Mouse (Mus musculus): ENCODE measurements around the gene Slc22a4. TPM values are rescaled to one million over a fixed set of nuclear protein-coding genes. Genes with fewer than 3 reads are reported as not detected.
"Not testable (repeated sequence)": the region's sequence is repeated elsewhere in the genome, so short reads cannot be mapped to it uniquely, and the experiment has no call there.

Gene Slc22a4
- polyA plus RNA-seq, 1 experiment: 16.5 TPM

GRCm38 (mm10) chr11:54004734-54005133 is 23.2 kb downstream of the Slc22a4 start:
- no peak for DNase-seq (ENCODE audit: low read depth)

GRCm38 (mm10) chr11:54004221-54004620 is 23.7 kb downstream of the Slc22a4 start:
- no peak for DNase-seq (ENCODE audit: low read depth)

GRCm38 (mm10) chr11:54002761-54003717 is 24.9 kb downstream of the Slc22a4 start:
- DNase-seq (ENCODE audit: low read depth): not testable (repeated sequence)

GRCm38 (mm10) chr11:54002147-54002760 is 25.6 kb downstream of the Slc22a4 start:
- DNase-seq (ENCODE audit: low read depth): no peak

GRCm38 (mm10) chr11:53997661-53998060 is 30.2 kb downstream of the Slc22a4 start:
- no peak for DNase-seq (ENCODE audit: low read depth)

GRCm38 (mm10) chr11:53992264-53992663 is 35.6 kb downstream of the Slc22a4 start:
- no peak for DNase-seq (ENCODE audit: low read depth)

- DNase-seq (ENCODE audit: low read depth): no peak
Measured at GRCm38 (mm10) chr11:53989232-53989631, 38.7 kb downstream of the Slc22a4 start.

GRCm38 (mm10) chr11:53988081-53988480 is 39.8 kb downstream of the Slc22a4 start:
- no peak for DNase-seq (ENCODE audit: low read depth)

- no peak for DNase-seq (ENCODE audit: low read depth)
Measured at GRCm38 (mm10) chr11:53981396-53981795, 46.5 kb downstream of the Slc22a4 start.

- peak; percentile 34 for DNase-seq (ENCODE audit: low read depth)
Measured at GRCm38 (mm10) chr11:53979788-53980621, 47.9 kb downstream of the Slc22a4 start, which contains the start of gene Slc22a21. Slc22a21 (minus strand) TSS chr11:53980332.

GRCm38 (mm10) chr11:53979456-53979787 is 48.5 kb downstream of the Slc22a4 start:
- not testable (repeated sequence) for DNase-seq (ENCODE audit: low read depth)

GRCm38 (mm10) chr11:53977672-53978071 is 50.2 kb downstream of the Slc22a4 start:
- no peak for DNase-seq (ENCODE audit: low read depth)

GRCm38 (mm10) chr11:53975559-53975958 is 52.3 kb downstream of the Slc22a4 start:
- DNase-seq (ENCODE audit: low read depth): no peak

- DNase-seq (ENCODE audit: low read depth): no peak
Measured at GRCm38 (mm10) chr11:53958984-53959383, 68.9 kb downstream of the Slc22a4 start.

GRCm38 (mm10) chr11:53958176-53958575 is 69.7 kb downstream of the Slc22a4 start:
- DNase-seq (ENCODE audit: low read depth): not testable (repeated sequence)

- DNase-seq (ENCODE audit: low read depth): no peak
Measured at GRCm38 (mm10) chr11:53956636-53957035, 71.3 kb downstream of the Slc22a4 start.

GRCm38 (mm10) chr11:53954653-53955052 is 73.2 kb downstream of the Slc22a4 start:
- DNase-seq (ENCODE audit: low read depth): no peak

- DNase-seq (ENCODE audit: low read depth): not testable (repeated sequence)
Measured at GRCm38 (mm10) chr11:53950133-53950532, 77.8 kb downstream of the Slc22a4 start.

All from gonadal fat pad, adult 2 months (tissue).